Mouse (Mus musculus): ENCODE measurements around the gene Sap30.
A peak's percentile ranks its signal among the peaks of the same experiment; 100 is the strongest.
"Not testable (repeated sequence)": the region's sequence is repeated elsewhere in the genome, so short reads cannot be mapped to it uniquely, and the experiment has no call there.

The Sap30 gene

DNA sequence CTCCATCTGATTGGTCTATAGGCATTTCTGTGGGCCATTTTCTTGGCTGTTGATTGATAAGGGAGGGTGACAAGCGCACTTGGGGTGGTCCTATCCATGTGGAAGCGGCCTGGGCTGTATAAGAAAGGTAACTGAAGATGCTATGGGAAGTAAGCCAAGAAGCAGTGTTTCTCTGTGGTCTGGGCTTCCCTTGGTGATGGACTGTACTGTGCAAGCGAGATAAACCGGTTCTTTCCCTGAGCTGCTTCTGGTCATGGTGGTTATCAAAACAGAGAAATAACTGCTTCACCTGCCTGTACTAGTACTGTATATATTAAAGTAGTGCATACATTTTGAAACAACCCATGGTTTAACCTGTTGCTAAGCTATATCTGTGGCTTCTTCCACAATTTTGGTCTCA is 4.2 kb upstream of the Sap30 start:
- no peak for DNase-seq

DNA sequence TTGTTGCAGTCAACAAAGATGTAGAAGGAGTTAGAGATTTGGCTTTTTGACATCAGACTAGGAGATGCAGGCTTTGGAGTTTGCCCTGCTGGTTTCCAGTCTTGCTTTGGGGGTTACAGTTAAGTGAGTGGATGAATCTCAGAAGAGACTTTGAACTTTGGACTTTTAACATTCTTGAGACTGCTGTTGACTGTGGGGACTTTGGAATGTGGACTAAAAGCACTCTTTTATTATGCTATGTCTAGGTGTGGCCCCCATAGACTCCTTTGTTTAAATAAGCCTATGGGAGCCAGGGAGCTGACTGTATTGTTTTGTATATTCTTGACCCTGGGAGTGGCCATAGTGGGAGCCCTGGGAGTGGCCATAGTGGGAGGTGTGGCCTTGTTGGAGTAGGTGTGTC is 2.2 kb upstream of the Sap30 start:
- no peak for DNase-seq

DNA sequence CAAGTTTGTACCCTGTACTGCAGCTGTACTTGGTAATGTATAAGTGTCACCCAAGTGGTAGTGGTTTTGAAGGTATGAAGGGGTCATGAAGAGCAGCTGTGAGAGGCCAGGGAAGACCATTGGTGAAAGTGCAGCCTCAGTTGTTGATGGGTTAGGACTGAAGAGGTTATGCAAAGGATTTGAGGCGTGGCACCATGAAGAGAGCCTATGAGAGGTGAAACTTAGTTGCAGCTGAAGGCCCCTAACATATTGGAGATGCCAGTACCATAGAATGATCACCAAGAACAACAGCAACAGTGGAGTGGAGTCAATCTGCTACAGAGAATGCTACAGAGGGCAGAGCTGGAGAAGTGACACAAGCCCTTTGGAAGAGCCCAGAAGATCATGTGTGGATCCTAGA is 1.7 kb upstream of the Sap30 start:
- DNase-seq = no peak

DNA sequence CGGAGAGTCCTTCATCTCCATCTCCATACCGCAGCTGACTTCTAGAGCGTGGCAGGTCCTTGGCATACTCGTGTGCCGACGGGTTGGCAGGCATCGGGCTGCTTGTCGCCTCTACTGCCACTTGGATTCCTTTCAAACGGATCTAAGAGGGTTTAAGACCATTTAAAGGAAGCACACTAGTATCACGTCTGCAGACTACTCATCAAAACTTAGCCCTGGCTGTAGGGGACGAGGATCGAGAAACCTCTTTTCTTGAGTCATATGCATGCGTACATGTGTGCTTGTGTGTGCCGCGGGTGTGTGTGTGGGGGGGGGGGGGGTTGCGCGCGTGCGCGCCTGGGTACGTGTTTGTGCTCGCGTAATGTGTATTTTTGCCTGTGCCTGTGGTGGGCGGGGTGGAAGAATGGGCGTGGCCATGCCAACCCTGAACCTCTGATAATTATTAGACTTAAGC is 679 bp upstream of the Sap30 start:
- peak; percentile 52 to 62 for DNase-seq

DNA sequence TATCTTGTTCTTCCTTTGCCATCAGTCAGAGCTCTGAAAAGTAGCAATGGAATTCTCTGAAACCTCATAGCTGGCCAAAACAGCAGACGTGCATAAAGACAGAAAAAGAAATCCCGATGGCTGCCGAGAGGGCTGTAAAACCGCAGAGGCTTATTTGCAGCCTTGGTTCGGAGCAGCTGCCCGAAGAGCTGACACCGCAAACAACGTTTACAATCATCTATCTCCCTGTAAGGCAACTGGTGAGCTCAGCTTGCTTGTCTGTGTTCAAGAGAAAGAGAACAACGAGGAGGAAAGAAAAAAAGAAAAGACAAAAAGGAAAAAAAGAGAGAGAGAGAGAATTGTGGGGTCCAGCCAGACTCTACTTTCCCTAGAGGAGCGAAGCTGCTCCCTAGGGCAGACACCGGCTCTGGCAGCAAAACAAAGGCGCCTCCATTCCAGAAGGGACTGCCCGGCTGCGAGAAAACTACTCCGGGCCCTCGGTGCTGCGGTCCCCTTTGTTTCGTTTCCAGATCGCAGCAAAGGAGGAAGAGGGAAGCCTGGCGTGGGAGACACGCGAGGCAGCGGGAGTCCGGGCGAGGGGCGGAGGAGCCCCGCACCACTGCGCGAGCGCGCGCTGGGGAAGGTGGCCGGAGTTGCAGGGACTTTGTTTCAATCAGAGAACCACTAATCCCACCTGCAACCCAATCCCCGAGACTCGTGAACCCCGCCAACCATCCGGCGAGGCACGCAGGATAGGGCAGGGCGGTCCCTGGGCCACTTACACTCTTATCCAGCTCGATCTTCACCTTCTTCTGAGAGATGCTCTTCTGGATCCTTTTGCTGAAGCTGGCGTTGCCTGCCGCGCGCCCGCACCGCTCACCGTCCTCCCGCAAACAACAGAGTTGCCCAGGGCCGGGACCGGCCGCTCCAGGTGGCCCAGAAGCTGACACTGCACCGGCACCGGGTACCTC is 894 bp downstream of the Sap30 start:
- peak in 1 of 2 experiments; percentile 49 for DNase-seq

DNA sequence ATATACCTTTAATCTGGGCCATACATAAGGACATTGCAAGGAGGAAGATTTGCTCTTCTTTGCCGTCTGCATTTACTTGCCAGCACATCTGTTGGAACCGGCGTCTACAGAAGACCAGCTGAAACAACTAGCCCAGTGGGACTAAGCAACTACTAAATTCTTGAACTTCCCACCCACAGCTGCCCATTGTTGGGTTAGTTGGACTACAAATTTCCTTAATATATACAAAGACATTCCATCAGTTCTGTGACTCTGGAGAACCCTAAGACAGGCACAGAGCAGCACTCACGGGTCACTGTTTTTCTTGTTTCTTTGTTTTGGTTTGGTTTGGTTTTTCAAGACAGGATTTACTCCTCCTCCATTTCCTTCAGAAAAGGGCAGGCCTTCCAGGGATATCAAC is 7.1 kb downstream of the Sap30 start:
- DNase-seq = no peak

DNA sequence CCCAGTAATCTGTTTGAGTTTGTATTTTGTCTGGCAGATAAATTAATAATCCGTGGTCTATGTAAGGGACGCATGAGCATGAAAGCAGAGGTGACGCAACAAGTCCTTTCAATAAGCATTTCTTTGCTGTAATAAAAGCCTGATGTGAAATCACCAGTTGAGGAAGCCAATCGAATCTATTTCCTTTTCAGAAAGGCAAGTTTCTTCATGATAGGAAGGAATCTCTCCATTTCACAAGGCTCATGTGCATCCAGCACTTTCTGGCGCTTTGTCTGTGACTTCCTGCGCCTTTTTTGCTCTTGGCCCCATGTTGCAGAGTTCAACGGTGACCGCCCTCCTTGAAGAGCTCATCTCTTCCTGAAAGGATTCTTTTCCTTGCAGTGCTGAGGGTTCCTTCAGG is 8.0 kb downstream of the Sap30 start:
- no peak for DNase-seq

DNA sequence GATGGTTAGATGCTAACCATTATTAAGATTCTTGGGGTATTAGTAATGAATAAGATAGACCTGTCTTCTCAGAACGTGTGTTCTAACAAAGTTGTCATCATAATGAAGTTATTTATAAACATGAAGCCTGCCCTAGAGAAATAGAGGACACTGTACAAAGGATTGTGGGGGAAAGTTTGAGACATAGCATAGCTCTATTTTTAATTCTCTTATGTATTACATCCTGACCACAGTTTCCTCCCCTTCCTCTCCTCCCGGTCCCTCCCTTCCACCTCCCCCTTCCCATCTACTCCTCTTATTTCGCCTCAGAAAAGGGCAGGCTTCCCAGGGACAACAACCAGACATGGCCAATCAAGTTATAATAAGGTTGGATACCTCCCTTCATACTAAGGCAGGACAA is 9.3 kb downstream of the Sap30 start:
- DNase-seq = no peak

DNA sequence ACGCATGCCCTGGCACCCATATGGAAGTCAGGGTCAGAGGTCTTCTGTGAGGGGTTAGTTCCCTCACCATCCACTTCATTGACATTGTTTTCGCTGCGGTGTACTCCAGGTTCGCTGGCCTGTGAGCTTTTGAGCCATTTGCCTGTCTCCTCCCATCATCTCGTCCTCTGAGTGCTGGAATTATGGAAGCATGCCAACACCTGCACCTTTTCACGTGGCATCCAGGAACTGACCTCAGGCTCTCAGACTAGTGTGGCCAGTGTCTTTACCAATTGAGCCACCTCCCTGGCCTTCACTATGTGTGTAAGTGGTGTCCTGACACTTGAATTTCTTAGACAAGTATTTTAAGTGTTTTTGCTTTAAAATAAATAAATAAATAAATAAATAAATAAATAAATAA is 13.9 kb downstream of the Sap30 start:
- no peak for DNase-seq

DNA sequence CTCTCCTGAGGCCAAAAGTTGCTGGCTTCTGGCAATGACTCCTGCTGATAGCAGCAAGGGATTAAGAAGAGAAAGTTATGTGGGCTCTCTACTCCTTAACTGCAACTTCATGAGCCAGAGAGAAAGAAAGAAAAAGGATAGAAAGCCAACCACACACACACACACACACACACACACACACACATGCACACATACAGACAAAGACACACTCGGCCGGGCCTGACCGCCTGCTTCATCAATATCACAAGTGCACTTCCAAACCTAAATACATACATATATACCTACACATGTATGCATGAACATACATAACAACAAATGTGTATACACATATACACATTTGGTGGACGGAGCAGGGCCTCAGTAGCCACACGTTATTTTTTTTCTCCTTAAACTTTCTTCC is 16.8 kb downstream of the Sap30 start:
- no peak for DNase-seq

DNA sequence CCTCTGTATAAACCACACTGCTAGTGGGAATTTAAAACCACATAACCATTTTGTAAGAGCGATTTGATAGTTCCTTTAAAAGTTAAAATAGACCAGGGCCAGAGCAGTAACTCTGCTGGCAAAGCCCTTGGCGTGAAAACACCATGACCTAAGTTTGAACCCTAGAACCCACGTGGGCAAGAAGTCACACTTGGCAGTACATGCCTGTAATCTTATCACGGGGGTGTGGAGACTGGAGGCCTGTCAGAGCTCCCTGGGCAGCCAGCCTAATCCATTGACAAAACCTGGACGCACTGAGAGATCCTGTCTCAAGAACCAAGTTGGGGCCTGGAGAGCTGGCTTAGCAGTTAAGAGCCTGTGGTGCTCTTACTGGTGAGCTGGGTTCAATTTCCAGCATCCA is 19.0 kb downstream of the Sap30 start:
- peak in 1 of 2 experiments; percentile 13 for DNase-seq

DNA sequence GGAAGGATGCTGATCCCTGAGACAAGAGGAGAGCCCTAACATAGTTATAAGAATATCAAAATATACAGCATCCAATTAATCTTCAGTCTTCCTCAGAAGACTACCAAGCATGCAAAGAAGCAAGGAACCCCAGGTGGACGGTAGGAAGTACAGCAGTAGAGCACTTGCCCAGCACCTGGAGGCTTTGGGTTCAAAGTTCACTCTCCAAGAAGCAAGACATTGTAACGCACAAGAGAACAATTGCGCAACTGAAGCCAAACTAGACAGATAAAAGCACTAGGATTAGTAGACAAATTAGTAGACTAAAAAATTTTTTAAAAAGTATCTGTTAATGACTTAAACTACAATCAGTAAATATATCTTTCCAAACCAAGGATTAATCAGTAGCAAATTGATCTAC is 23.9 kb downstream of the Sap30 start:
- DNase-seq = no peak

DNA sequence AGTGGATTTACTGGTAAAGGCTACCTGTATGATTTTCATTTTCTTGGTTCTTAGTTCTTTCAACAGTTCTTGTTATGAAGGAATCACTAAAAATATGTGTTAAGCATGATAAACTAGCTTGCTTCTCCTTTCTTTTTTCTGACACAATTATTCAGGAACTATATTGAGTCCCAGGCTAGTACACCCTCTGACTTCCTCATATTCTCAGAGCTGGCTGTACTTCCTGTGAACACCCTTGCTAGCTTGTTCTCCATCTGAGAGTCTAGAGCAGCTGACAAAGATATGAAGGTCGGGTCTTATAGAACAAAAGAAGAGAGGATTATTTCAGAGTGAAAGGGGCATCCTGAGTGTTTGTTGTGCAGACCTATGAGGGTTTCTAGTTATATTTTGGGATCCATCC is 24.8 kb downstream of the Sap30 start:
- DNase-seq = no peak

DNA sequence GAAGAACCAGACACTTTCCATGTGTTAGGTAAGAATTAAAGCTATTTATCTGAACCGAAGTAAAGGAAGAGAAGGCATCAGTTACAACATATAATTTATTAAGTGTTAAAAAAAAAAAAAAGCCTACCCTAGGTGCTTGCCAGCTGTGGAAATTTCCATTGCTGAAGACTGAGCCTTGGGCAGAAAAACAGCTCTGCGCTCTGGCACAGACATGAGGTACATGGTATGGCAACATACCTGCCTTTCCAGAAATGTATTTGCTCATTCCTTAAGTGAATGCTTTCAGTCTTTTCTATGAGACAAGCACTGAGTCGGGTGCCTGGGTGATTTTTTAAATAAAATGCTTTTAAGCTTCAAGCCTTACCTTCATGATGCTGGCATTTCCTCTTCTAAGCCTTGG is 29.7 kb downstream of the Sap30 start:
- DNase-seq = no peak

DNA sequence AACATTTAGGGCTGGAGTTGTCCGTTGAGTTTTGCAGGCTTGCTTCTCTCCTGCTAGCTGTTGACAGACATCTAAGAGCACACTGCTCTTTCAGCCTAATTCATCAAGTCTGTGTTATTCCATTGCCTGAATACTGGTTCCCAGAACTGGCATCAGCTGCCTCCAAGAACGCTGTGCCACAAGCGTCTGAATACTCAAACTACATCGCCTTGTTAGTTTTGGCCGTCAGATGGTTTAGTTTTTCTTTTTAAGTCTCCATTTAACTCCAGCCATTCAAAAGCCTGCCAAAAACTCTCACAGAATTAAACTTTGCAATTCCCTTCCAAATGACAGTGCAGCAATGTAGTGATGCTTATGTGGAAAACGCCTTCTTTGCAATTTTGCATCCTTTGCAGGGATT is 30.5 kb downstream of the Sap30 start:
- no peak for DNase-seq

DNA sequence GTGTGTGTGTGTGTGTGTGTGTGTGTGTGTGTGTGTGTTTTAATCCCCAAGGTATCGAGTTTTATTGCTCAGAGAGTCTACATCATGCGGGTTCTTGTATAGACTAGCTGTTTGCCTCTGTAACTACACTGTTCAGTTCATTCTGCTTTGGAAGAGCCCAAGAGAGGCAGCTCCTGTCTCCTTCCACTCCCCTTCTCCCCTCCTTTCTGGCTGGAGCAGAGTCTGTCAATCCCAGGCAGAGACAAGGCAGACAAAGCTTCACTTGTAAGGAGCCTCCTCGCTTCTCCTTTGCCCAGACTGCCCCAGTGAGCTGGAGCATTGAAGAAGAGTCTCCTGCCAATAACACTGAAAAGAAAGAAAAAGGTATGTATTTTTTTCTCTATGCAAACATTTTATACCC is 31.9 kb downstream of the Sap30 start, which contains the start of gene Scrg1:
Gene Scrg1, plus strand, starts transcription at position 159 of the 400 bp plus-strand sequence.
- no peak for DNase-seq

DNA sequence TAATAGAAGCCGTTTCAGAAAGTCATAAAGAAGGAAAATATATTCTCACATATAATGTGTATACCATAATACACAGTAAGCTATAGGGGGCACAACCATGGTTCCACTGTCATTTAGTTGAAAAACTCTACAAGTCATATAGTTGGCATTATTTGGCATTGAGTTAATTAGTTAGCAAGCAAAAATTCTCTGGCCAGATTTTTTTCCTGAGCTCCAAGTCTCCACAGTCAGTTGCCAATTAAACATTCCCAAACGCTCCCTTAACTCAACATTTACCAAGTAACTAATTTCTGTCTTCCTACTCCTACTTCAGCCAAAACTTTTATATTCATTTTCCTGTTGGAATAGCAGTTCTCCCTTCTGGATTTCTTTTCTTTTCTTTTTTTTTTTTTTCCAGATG is 34.3 kb downstream of the Sap30 start:
- DNase-seq = no peak

DNA sequence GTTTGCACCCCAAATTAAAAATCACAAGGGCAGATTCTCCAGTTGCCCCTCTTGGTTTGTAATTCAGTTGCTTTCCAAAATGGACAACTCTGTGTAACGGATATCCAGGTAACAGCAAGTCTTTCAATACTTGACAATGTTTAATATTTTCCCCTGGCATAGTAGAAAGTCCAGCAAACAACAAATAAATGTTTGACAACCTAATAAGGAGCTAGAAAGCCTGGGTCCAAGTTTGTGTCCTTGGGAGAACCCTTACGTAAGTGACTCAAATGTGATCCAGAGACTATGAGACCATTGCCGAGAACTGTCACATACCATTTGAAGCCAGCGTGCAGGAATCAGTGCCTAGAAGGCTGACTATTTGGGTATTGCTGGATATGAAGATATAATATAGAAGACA is 35.8 kb downstream of the Sap30 start:
- DNase-seq = no peak

DNA sequence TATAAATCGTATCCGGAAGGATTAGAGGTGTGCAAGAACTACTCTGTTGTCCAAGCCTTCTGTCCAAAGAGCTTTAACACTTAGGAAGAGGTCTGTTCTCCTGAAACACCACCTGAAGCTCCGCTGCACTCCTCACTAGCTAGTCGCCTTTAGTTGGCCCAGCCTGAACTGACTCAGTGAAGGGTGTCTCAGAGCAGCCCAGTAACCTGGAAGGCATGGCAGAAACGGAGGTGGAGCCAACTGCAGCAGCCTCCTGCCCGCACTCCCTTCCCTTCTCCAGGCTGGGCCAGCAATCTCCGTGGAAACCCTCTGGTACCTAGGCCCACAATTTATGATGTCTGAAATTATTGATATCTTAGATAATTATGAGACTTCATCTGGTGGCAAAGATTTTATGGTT is 36.9 kb downstream of the Sap30 start:
- no peak for DNase-seq

DNA sequence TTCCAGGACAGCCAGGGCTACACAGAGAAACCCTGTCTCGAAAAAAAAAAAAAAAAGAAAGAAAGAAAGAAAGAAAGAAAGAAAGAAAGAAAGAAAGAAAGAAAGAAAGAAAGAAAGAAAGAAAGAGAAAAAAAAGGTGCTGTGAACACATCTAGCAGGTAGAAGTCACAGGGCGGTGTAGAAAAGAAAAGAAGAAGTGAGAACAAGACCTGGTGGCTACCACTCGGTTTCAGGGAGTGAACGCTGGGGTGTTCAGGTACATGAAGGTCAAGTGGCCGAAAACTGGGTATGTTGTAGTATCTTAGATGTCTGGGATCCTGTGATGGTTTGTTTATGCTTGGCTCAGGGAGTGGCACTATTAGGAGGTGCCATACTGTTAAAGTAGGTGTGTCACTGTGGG is 41.8 kb downstream of the Sap30 start:
- DNase-seq = not testable (repeated sequence)

DNA sequence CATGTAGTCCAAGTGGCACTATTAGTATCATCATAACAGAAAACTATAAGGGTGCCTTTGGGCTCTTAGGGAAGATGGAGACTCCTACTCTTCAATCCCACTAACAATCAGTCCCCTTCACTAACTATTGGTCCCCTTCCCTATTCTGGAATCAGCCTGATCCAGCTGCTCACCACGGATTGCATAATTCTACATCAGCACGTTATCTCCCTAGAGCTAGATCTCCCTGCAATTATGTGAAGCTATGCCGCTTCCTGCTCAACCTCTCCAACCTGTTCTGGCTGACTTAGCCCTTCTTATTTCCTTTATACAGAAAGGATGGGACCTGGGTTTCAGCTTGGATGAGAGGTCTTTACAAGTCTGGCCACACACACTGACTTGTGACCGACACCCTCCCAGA is 44.4 kb downstream of the Sap30 start:
- DNase-seq = no peak

DNA sequence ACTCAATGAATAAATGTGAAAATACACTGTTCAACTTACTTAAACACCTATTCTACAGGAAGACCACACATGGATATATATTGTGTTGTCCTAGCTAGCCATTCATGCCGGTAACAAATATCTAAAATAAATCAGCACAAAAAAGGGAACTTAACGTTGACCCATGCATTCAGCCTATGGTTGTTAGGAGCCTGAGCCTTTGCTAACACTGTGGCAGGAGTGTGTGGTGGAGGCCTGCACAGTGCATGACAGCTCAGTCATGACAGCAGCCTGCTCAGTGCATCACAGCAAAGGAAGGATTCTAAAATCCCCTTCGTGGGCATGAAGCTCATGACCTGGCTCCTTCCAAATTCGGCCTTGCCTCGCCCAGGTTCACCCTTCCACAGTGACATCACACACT is 46.1 kb downstream of the Sap30 start:
- no peak for DNase-seq

DNA sequence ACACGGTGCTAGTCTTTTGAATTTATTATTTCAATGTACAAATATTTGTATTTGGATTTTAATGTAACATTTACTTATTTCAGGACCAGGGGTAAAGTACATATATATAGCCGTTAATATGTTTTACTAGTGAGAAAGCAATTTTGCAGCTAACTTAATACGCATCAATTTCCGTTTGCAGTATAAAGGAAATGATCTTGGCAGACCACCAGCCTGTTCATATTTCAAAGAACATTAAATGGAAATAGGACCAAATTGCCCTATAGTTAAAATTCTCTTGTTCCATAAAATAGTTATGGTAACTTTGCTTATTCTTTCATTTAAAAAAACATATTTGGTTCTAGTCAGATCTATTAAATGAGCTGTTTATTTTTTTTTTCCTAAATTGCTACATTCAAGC is 46.5 kb downstream of the Sap30 start:
- no peak for DNase-seq

DNA sequence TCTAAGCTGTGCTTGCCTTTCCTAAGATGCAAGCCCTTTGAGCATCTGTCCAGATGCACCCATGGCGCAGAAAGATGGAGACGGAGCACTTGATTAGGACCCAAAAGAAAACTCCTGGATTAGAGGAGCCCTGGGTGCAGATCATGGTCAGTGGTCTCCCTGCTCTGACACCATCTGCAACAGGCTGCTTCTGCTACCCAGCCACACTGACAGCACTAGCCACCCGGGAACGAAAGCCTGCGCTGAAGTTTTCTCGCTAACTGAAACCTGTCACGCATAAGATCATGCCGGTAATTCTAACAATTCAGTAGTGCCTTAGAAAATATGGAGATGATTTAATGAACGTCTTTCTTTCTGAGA is 51.2 kb downstream of the Sap30 start:
- DNase-seq = no peak

All from thymus, adult 18-20 months (tissue).